Mouse (Mus musculus): ENCODE results near the gene Sipa1l2.

GRCm38 (mm10) chr8:125580426-125580825, 10.8 kb upstream of the Sipa1l2 start:
- TF ChIP-seq CTCF (conservative IDR thresholded peaks at IDR 0.05; ENCODE audit: low read length) = no peak
- no peak for TF ChIP-seq NANOG (IDR thresholded peaks at IDR 0.05; ENCODE audit: borderline replicate concordance, low read length)
